Mouse (Mus musculus): Measurements from ENCODE around the gene Lrrc8a. TPM values are rescaled to one million over a fixed set of nuclear protein-coding genes. Genes with fewer than 3 reads are reported as not detected.

Gene Lrrc8a
- total RNA-seq, 1 experiment: 26.6 TPM

GRCm38 (mm10) chr2:30263811-30264210, 26.3 kb downstream of the Lrrc8a start:
- H3K4me1 ChIP-seq (ENCODE audit: control insufficient read depth in 2 of 2, insufficient read depth in 2 of 2, low read length in 2 of 2, poor library complexity in 1 of 2): peaks cover 9 to 29% of the 10 kb centered on the region in 2 experiments; a peak in 3 of 4 replicates
- no peak for DNase-seq (ENCODE audit: low read depth, low spot score)
- H3K9ac ChIP-seq (ENCODE audit: insufficient read depth, low read depth, low read length, poor library complexity, severe bottlenecking): no peak overlapping the region
- in situ Hi-C loops (cut with MboI; ENCODE audit: low sequenced_read_pairs in 2 of 2, unreplicated experiment in 2 of 2): no loop called here
- no peak overlapping the region for H3K27ac ChIP-seq (ENCODE audit: insufficient read depth, low read depth, low read length, poor library complexity, severe bottlenecking)
- H3K36me3 ChIP-seq (ENCODE audit: control insufficient read depth, insufficient read depth, low read length, poor library complexity, severe bottlenecking): peaks cover 8% of the 10 kb centered on the region; the same call in 1 of the 2 replicates
- TF ChIP-seq MAFK (IDR thresholded peaks at IDR 0.05; ENCODE audit: insufficient read depth, low read depth, low read length) (no peak), ZNF384 (IDR thresholded peaks at IDR 0.05; ENCODE audit: low read depth, low read length) (no peak), HCFC1 (IDR thresholded peaks at IDR 0.05; ENCODE audit: borderline replicate concordance, insufficient read depth, low read length) (no peak)
- H3K4me3 ChIP-seq (ENCODE audit: insufficient read depth in 1 of 2, low read depth in 1 of 2, low read length in 2 of 2, poor library complexity in 1 of 2, severe bottlenecking in 1 of 2): no peak overlapping the region
- no peaks in the 10 kb centered on the region for H3K9me3 ChIP-seq (ENCODE audit: control insufficient read depth, insufficient read depth, low read depth, low read length)

- Histone ChIP-seq H3K9me3 (ENCODE audit: control insufficient read depth, insufficient read depth, low read depth, low read length) (no peaks in the 10 kb centered on the region), H3K9ac (ENCODE audit: insufficient read depth, low read depth, low read length, poor library complexity, severe bottlenecking) (no peak overlapping the region), H3K4me1 (ENCODE audit: control insufficient read depth in 2 of 2, insufficient read depth in 2 of 2, low read length in 2 of 2, poor library complexity in 1 of 2) (peaks cover 9 to 29% of the 10 kb centered on the region in 2 experiments; a peak in 3 of 4 replicates), H3K36me3 (ENCODE audit: control insufficient read depth, insufficient read depth, low read length, poor library complexity, severe bottlenecking) (peaks cover 8% of the 10 kb centered on the region; the same call in 1 of the 2 replicates), H3K4me3 (ENCODE audit: insufficient read depth in 1 of 2, low read depth in 1 of 2, low read length in 2 of 2, poor library complexity in 1 of 2, severe bottlenecking in 1 of 2) (no peak overlapping the region), H3K27ac (ENCODE audit: insufficient read depth, low read depth, low read length, poor library complexity, severe bottlenecking) (peak overlapping the region; percentile 50)
- in situ Hi-C loops (cut with MboI; ENCODE audit: low sequenced_read_pairs in 2 of 2, unreplicated experiment in 2 of 2): no loop called here
- no peak for DNase-seq (ENCODE audit: low read depth, low spot score)
- TF ChIP-seq MAFK (IDR thresholded peaks at IDR 0.05; ENCODE audit: insufficient read depth, low read depth, low read length) (no peak), HCFC1 (IDR thresholded peaks at IDR 0.05; ENCODE audit: borderline replicate concordance, insufficient read depth, low read length) (no peak), ZNF384 (IDR thresholded peaks at IDR 0.05; ENCODE audit: low read depth, low read length) (no peak), CHD2 (IDR thresholded peaks at IDR 0.05; ENCODE audit: low read depth, low read length) (no peak), ZC3H11A (IDR thresholded peaks at IDR 0.05; ENCODE audit: borderline replicate concordance, low read depth, low read length) (no peak)
These were observed 27.4 kb downstream of the Lrrc8a start for GRCm38 (mm10) chr2:30264671-30265519.

- in situ Hi-C loops (cut with MboI; ENCODE audit: low sequenced_read_pairs in 2 of 2, unreplicated experiment in 2 of 2): no loop called here
- H3K9me3 ChIP-seq (ENCODE audit: control insufficient read depth, insufficient read depth, low read depth, low read length): no peaks in the 10 kb centered on the region
- H3K9ac ChIP-seq (ENCODE audit: insufficient read depth, low read depth, low read length, poor library complexity, severe bottlenecking): peak within 1 kb of the TSS; percentile 36
- H3K4me3 ChIP-seq (ENCODE audit: insufficient read depth in 1 of 2, low read depth in 1 of 2, low read length in 2 of 2, poor library complexity in 1 of 2, severe bottlenecking in 1 of 2): peak within 1 kb of the TSS; percentile 13 to 28; a peak in 2 of 4 replicates
- H3K4me1 ChIP-seq (ENCODE audit: control insufficient read depth in 2 of 2, insufficient read depth in 2 of 2, low read length in 2 of 2, poor library complexity in 1 of 2): peaks cover 9 to 29% of the 10 kb centered on the region in 2 experiments; a peak in 3 of 4 replicates
- H3K27ac ChIP-seq (ENCODE audit: insufficient read depth, low read depth, low read length, poor library complexity, severe bottlenecking): peak within 1 kb of the TSS; percentile 59
- peaks cover 8% of the 10 kb centered on the region; the same call in 1 of the 2 replicates for H3K36me3 ChIP-seq (ENCODE audit: control insufficient read depth, insufficient read depth, low read length, poor library complexity, severe bottlenecking)
- no peak for DNase-seq (ENCODE audit: low read depth, low spot score)
- no peak for TF ChIP-seq CHD2 (IDR thresholded peaks at IDR 0.05; ENCODE audit: low read depth, low read length)
- no peak for TF ChIP-seq ZNF384 (IDR thresholded peaks at IDR 0.05; ENCODE audit: low read depth, low read length)
- TF ChIP-seq MAFK (IDR thresholded peaks at IDR 0.05; ENCODE audit: insufficient read depth, low read depth, low read length): no peak
- TF ChIP-seq ZC3H11A (IDR thresholded peaks at IDR 0.05; ENCODE audit: borderline replicate concordance, low read depth, low read length): no peak
- no peak for TF ChIP-seq HCFC1 (IDR thresholded peaks at IDR 0.05; ENCODE audit: borderline replicate concordance, insufficient read depth, low read length)
These were observed 28.3 kb downstream of the Lrrc8a start, which contains the start of gene Phyhd1 for GRCm38 (mm10) chr2:30265767-30266253. Phyhd1 (plus strand) TSS chr2:30266203.

GRCm38 (mm10) chr2:30266392-30266941, 29.0 kb downstream of the Lrrc8a start:
- Histone ChIP-seq H3K4me3 (ENCODE audit: insufficient read depth in 1 of 2, low read depth in 1 of 2, low read length in 2 of 2, poor library complexity in 1 of 2, severe bottlenecking in 1 of 2) (peak overlapping the region; percentile 13 to 28; a peak in 2 of 4 replicates), H3K27ac (ENCODE audit: insufficient read depth, low read depth, low read length, poor library complexity, severe bottlenecking) (peak overlapping the region; percentile 59; the same call in 1 of the 2 replicates), H3K9me3 (ENCODE audit: control insufficient read depth, insufficient read depth, low read depth, low read length) (no peaks in the 10 kb centered on the region), H3K36me3 (ENCODE audit: control insufficient read depth, insufficient read depth, low read length, poor library complexity, severe bottlenecking) (peaks cover 8% of the 10 kb centered on the region; the same call in 1 of the 2 replicates), H3K9ac (ENCODE audit: insufficient read depth, low read depth, low read length, poor library complexity, severe bottlenecking) (peak overlapping the region; percentile 36; the same call in 1 of the 2 replicates), H3K4me1 (ENCODE audit: control insufficient read depth in 2 of 2, insufficient read depth in 2 of 2, low read length in 2 of 2, poor library complexity in 1 of 2) (peaks cover 9 to 29% of the 10 kb centered on the region in 2 experiments; a peak in 3 of 4 replicates)
- in situ Hi-C loops (cut with MboI; ENCODE audit: low sequenced_read_pairs in 2 of 2, unreplicated experiment in 2 of 2): no loop called here
- peak; percentile 71 for DNase-seq (ENCODE audit: low read depth, low spot score)
- TF ChIP-seq MAFK (IDR thresholded peaks at IDR 0.05; ENCODE audit: insufficient read depth, low read depth, low read length) (no peak), ZC3H11A (IDR thresholded peaks at IDR 0.05; ENCODE audit: borderline replicate concordance, low read depth, low read length) (no peak), CHD2 (IDR thresholded peaks at IDR 0.05; ENCODE audit: low read depth, low read length) (no peak)

Data from ES-E14 (cell line).